Mouse (Mus musculus) forebrain, postnatal 0 days (tissue): ENCODE results near the gene Gm45208. TPM values are rescaled to one million over a fixed set of nuclear protein-coding genes. Genes with fewer than 3 reads are reported as not detected.
A peak's percentile ranks its signal among the peaks of the same experiment; 100 is the strongest.

Experiments used
- ATAC-seq: fragments of 200-750 bp; cut with Nextera tagmentation; 2 replicates; pipeline ENCODE4 v1.8.0; 2017; ENCODE audit warnings: mild to moderate bottlenecking, moderate library complexity
- DNase-seq: peaks from one replicate; pipeline ENCODE4 v3.0.0-alpha.2; 2015
- H3K27ac ChIP-seq: fragments of 300-500 bp; sonication (generic); 2 replicates; pipeline ENCODE4 v1.5.1; 2014; ENCODE audit warnings: low read depth, mild to moderate bottlenecking, antibody characterized with exemption, low read length, moderate library complexity, mixed read lengths
- H3K27me3 ChIP-seq: fragments of 300-500 bp; sonication (generic); 2 replicates; pipeline ENCODE4 v1.6.1; 2014; ENCODE audit warnings: mild to moderate bottlenecking, low read length, mixed read lengths; ENCODE audit not compliant: insufficient read depth
- H3K36me3 ChIP-seq: fragments of 300-500 bp; sonication (generic); 2 replicates; pipeline ENCODE4 v1.6.1; 2014; ENCODE audit warnings: mild to moderate bottlenecking, moderate library complexity; ENCODE audit not compliant: insufficient read depth
- H3K4me1 ChIP-seq: fragments of 300-500 bp; sonication (generic); 2 replicates; pipeline ENCODE4 v1.6.1; 2014; ENCODE audit warnings: antibody characterized with exemption; ENCODE audit not compliant: insufficient read depth
- H3K4me2 ChIP-seq: fragments of 300-500 bp; sonication (generic); 2 replicates; pipeline ENCODE4 v1.6.1; 2014; ENCODE audit warnings: low read depth, mild to moderate bottlenecking, moderate library complexity
- H3K4me3 ChIP-seq: fragments of 300-500 bp; sonication (generic); 2 replicates; pipeline ENCODE4 v1.5.1; 2014; ENCODE audit warnings: low read depth, low read length, mixed read lengths
- H3K9ac ChIP-seq: fragments of 300-500 bp; sonication (generic); 2 replicates; pipeline ENCODE4 v1.6.1; 2014; ENCODE audit warnings: mild to moderate bottlenecking
- H3K9me3 ChIP-seq: fragments of 300-500 bp; sonication (generic); 2 replicates; pipeline ENCODE4 v1.6.1; 2016; ENCODE audit warnings: low read length
- CTCF ChIP-seq: sonication (generic); IDR thresholded peaks from 2 replicates; pipeline ENCODE4 v1.5.1; 2016; ENCODE audit warnings: antibody characterized with exemption, control low read depth, low read depth
- WGBS: fragments of 180-500 bp; shearing (Covaris S2); extraction: QIAGEN DNeasy Blood & Tissue Kit; methylation state at CpG from one replicate; pipeline ENCODE4 v1.1.7; 2014; 5-methylcytosine and 5-hydroxymethylcytosine counted together
- polyA plus RNA-seq: library from polyadenylated mRNA; unstranded; fragments of >200 nt; fragmentation: Nextera tagmentation; extraction: Ambion mirVana; gene quantifications from 2 replicates; pipeline ENCODE4 v1.2.1, GENCODE M21; 2015
- total RNA-seq: library from RNA; depleted of rRNA; stranded (reverse); fragments of >200 nt; gene quantifications from 2 replicates; pipeline ENCODE4 v1.2.3, GENCODE M21; 2014; rRNA removed

Gene Gm45208
- total and polyA plus RNA-seq, 2 experiments from 2014 or later, result 0.76 to 0.91 TPM

DNA sequence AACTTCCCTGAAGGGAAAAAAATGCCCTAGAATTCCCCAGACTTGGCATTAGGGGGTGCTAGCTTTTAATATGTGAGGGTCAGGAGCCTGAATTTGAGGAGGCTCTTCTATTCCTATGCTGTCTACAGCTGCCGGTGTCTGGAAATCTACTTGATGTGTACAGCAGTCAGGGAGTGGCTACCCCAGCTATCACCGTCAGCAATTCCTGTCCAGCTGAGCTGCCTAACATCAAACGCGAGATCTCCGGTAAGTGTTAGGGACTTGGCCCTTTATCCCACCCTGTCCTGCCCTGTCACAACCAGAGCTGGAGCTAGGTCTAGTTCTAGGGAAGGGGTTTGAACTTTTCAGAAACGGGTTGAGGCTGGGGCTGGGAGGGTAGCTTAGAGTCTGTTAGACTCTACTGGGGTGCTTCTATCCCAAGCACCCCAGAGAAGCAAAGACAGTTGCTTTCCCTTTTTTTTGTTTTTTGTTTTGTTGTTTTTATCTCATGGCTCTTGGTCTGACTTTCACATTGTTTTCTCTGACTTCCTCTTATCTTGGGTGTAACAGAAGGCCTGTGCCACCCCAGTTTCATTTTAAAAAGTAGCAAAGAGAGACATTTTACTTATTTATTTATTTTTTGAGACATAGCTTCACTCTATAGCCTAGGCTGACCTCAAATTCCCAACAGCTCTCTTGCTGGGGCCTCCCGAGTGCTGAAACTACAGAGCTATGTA lies 47.4 kb downstream of the Gm45208 start:
- Histone ChIP-seq H3K9ac (no peak overlapping the region), H3K4me3 (no peak overlapping the region), H3K27me3 (no peaks in the 10 kb centered on the region), H3K36me3 (peaks cover 3% of the 10 kb centered on the region), H3K9me3 (no peaks in the 10 kb centered on the region), H3K4me2 (no peak overlapping the region), H3K27ac (no peak overlapping the region), H3K4me1 (no peaks in the 10 kb centered on the region)
- ATAC-seq (no peak), DNase-seq (no peak)
- WGBS, result 96% methylated on average over 7 of the region's 7 CpGs
- no peak for TF ChIP-seq CTCF

- ATAC-seq (no peak), DNase-seq (no peak)
- Histone ChIP-seq H3K9ac (no peak overlapping the region), H3K4me2 (no peak overlapping the region), H3K9me3 (no peaks in the 10 kb centered on the region), H3K4me1 (no peaks in the 10 kb centered on the region), H3K27me3 (no peaks in the 10 kb centered on the region), H3K27ac (no peak overlapping the region), H3K36me3 (peaks cover 3% of the 10 kb centered on the region), H3K4me3 (no peak overlapping the region)
- TF ChIP-seq CTCF, result peak; percentile 35
- WGBS, result 60% methylated on average over 2 of the region's 2 CpGs
Measured at GRCm38 (mm10) chrX:7772766-7773165, 50.7 kb downstream of the Gm45208 start.

- Histone ChIP-seq H3K4me2 (no peak overlapping the region), H3K4me1 (no peaks in the 10 kb centered on the region), H3K9ac (no peak overlapping the region), H3K9me3 (no peaks in the 10 kb centered on the region), H3K4me3 (no peak overlapping the region), H3K27me3 (no peaks in the 10 kb centered on the region), H3K36me3 (no peaks in the 10 kb centered on the region; the same call in 1 of the 2 replicates), H3K27ac (no peak overlapping the region)
- ATAC-seq (no peak), DNase-seq (no peak)
- no peak for TF ChIP-seq CTCF
- WGBS, result 76% methylated on average over 9 of the region's 9 CpGs
Measured at GRCm38 (mm10) chrX:7775501-7776205, 53.6 kb downstream of the Gm45208 start.

DNA sequence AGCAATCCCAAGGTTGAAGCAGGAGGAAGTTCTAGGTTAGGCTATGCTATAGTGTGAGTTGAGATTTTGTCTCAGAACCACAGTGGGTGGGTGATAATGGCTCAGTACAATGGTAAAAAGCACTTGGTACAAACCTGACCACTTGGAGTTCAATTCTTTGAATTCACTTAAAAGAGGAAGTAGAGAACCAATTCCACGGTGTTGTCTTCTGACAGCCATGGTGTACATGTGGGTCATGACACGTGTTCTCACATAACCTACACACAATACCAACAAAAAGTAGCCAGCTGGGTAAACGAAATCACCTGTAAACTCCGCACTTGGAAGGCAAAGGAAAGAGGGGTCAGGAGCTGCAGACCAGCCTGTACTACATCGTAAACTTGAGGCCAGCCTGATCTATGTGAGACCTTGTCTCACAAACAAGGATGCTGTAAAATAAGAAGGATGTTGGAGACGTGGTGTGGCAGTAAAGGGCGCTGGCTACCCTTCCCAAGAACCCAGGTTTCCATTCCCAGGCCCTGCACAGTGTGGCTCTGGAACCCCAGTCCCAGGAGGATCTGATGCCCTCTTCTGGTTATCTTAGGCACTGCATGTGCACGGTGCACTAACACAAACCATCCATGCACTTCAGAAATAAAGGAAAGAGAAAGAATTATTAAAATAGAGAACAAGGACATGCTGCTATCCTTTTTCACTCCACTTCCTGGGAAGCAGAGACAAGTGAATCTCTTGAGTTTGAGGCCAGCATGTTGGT lies 54.5 kb downstream of the Gm45208 start:
- peak; percentile 69 for TF ChIP-seq CTCF
- DNase-seq, result peak; percentile 44
- no peak overlapping the region for H3K27ac ChIP-seq

GRCm38 (mm10) chrX:7778450-7779244 lies 56.6 kb downstream of the Gm45208 start:
- Histone ChIP-seq H3K4me2 (no peak overlapping the region), H3K27me3 (no peaks in the 10 kb centered on the region), H3K27ac (no peak overlapping the region), H3K4me3 (no peak overlapping the region), H3K4me1 (no peaks in the 10 kb centered on the region), H3K9ac (no peak overlapping the region), H3K9me3 (no peaks in the 10 kb centered on the region), H3K36me3 (no peaks in the 10 kb centered on the region)
- TF ChIP-seq CTCF, result no peak
- no peak for ATAC-seq
- DNase-seq, result no peak
- whole genome bisulfite sequencing, result 72% methylated on average over 7 of the region's 7 CpGs

More for the DNA sequence above, 54.5 kb downstream of the Gm45208 start:
- Histone ChIP-seq H3K4me3 (no peak overlapping the region), H3K4me1 (no peaks in the 10 kb centered on the region), H3K9ac (no peak overlapping the region), H3K36me3 (no peaks in the 10 kb centered on the region), H3K4me2 (no peak overlapping the region), H3K27me3 (no peaks in the 10 kb centered on the region), H3K9me3 (no peaks in the 10 kb centered on the region)
- 48% methylated on average over 8 of the region's 8 CpGs for WGBS
- ATAC-seq, result peak; percentile 84

GRCm38 (mm10) chrX:7779294-7779693 lies 57.2 kb downstream of the Gm45208 start:
- 27% methylated on average over 3 of the region's 3 CpGs for WGBS
- H3K9me3 ChIP-seq, result no peaks in the 10 kb centered on the region
- no peaks in the 10 kb centered on the region for H3K4me1 ChIP-seq
- H3K4me3 ChIP-seq, result no peak overlapping the region
- H3K27ac ChIP-seq, result no peak overlapping the region
- TF ChIP-seq CTCF, result no peak
- no peak for ATAC-seq
- no peaks in the 10 kb centered on the region for H3K27me3 ChIP-seq
- no peak overlapping the region for H3K9ac ChIP-seq
- no peaks in the 10 kb centered on the region for H3K36me3 ChIP-seq
- no peak overlapping the region for H3K4me2 ChIP-seq
- no peak for DNase-seq

Other genes starting within 250 kb of the Gm45208 start
- 0.23 TPM in 1 of 2 replicates, not detected in the other for gene Foxp3, start 148.6 kb upstream of the Gm45208 start, total RNA-seq
- 0.11 and 0.23 TPM in 2 replicates for gene Foxp3, start 148.6 kb upstream of the Gm45208 start, polyA plus RNA-seq
- gene Ppp1r3f, start 148.0 kb upstream of the Gm45208 start, total RNA-seq, result 15.5 and 23.7 TPM in 2 replicates
- 4.6 and 7.3 TPM in 2 replicates for gene Ppp1r3f, start 148.0 kb upstream of the Gm45208 start, polyA plus RNA-seq
- gene Ccdc22, start 116.7 kb upstream of the Gm45208 start, total RNA-seq, result 36.4 and 36.7 TPM in 2 replicates
- 25.8 and 27.5 TPM in 2 replicates for gene Ccdc22, start 116.7 kb upstream of the Gm45208 start, polyA plus RNA-seq
- gene Cacna1f, start 115.2 kb upstream of the Gm45208 start, total RNA-seq, result 0.10 and 0.23 TPM in 2 replicates
- 0.06 and 0.10 TPM in 2 replicates for gene Cacna1f, start 115.2 kb upstream of the Gm45208 start, polyA plus RNA-seq
- 321 and 330 TPM in 2 replicates for gene Syp, start 83.8 kb upstream of the Gm45208 start, total RNA-seq
- 190 and 242 TPM in 2 replicates for gene Syp, start 83.8 kb upstream of the Gm45208 start, polyA plus RNA-seq
- gene Prickle3, start 65.0 kb upstream of the Gm45208 start, total RNA-seq, result 1.2 TPM in 2 replicates
- 1.0 and 1.5 TPM in 2 replicates for gene Prickle3, start 65.0 kb upstream of the Gm45208 start, polyA plus RNA-seq
- gene Plp2, start 50.9 kb upstream of the Gm45208 start, total RNA-seq, result 15.7 and 24.3 TPM in 2 replicates
- 37.3 and 38.3 TPM in 2 replicates for gene Plp2, start 50.9 kb upstream of the Gm45208 start, polyA plus RNA-seq
- 0.15 TPM in 1 of 2 replicates, not detected in the other for gene Magix, start 41.0 kb upstream of the Gm45208 start, total RNA-seq
- 0.21 and 0.22 TPM in 2 replicates for gene Magix, start 41.0 kb upstream of the Gm45208 start, polyA plus RNA-seq
- 15.9 and 21.0 TPM in 2 replicates for gene Gpkow, start 25.1 kb upstream of the Gm45208 start, total RNA-seq
- gene Gpkow, start 25.1 kb upstream of the Gm45208 start, polyA plus RNA-seq, result 36.4 and 41.2 TPM in 2 replicates
- 29.0 and 32.2 TPM in 2 replicates for gene Wdr45, start 7.9 kb upstream of the Gm45208 start, total RNA-seq
- 30.8 and 31.5 TPM in 2 replicates for gene Wdr45, start 7.9 kb upstream of the Gm45208 start, polyA plus RNA-seq
- gene Praf2, start 6.2 kb downstream of the Gm45208 start, total RNA-seq, result 87.2 and 89.6 TPM in 2 replicates
- 139 TPM in 2 replicates for gene Praf2, start 6.2 kb downstream of the Gm45208 start, polyA plus RNA-seq
- 149 and 202 TPM in 2 replicates for gene Ccdc120, start 28.7 kb downstream of the Gm45208 start, total RNA-seq
- 59.3 and 66.3 TPM in 2 replicates for gene Ccdc120, start 28.7 kb downstream of the Gm45208 start, polyA plus RNA-seq
- gene Tfe3, start 40.3 kb downstream of the Gm45208 start, total RNA-seq, result 12.8 and 20.4 TPM in 2 replicates
- gene Tfe3, start 40.3 kb downstream of the Gm45208 start, polyA plus RNA-seq, result 17.3 and 20.1 TPM in 2 replicates
- gene Gripap1, start 67.5 kb downstream of the Gm45208 start, total RNA-seq, result 40.7 and 41.5 TPM in 2 replicates
- 46.0 and 62.4 TPM in 2 replicates for gene Gripap1, start 67.5 kb downstream of the Gm45208 start, polyA plus RNA-seq
- gene Kcnd1, start 100.0 kb downstream of the Gm45208 start, total RNA-seq, result 2.2 and 2.6 TPM in 2 replicates
- 4.1 and 4.8 TPM in 2 replicates for gene Kcnd1, start 100.0 kb downstream of the Gm45208 start, polyA plus RNA-seq
- gene Otud5, start 119.1 kb downstream of the Gm45208 start, total RNA-seq, result 73.7 and 76.8 TPM in 2 replicates
- gene Otud5, start 119.1 kb downstream of the Gm45208 start, polyA plus RNA-seq, result 39.6 and 40.3 TPM in 2 replicates
- 12.2 and 13.4 TPM in 2 replicates for gene Pim2, start 156.0 kb downstream of the Gm45208 start, total RNA-seq
- gene Pim2, start 156.0 kb downstream of the Gm45208 start, polyA plus RNA-seq, result 20.3 and 21.8 TPM in 2 replicates
- 36.3 and 39.1 TPM in 2 replicates for gene Slc35a2, start 161.8 kb downstream of the Gm45208 start, total RNA-seq
- 34.5 and 40.6 TPM in 2 replicates for gene Slc35a2, start 161.8 kb downstream of the Gm45208 start, polyA plus RNA-seq
- gene Pqbp1, start 177.0 kb downstream of the Gm45208 start, total RNA-seq, result 125 and 143 TPM in 2 replicates
- gene Pqbp1, start 177.0 kb downstream of the Gm45208 start, polyA plus RNA-seq, result 226 and 229 TPM in 2 replicates
- 39.6 and 42.9 TPM in 2 replicates for gene Timm17b, start 177.1 kb downstream of the Gm45208 start, total RNA-seq
- gene Timm17b, start 177.1 kb downstream of the Gm45208 start, polyA plus RNA-seq, result 129 and 151 TPM in 2 replicates
- not detected in 2 replicates for gene Gm10491, start 185.6 kb downstream of the Gm45208 start, total RNA-seq
- not detected in 2 replicates for gene Gm10491, start 185.6 kb downstream of the Gm45208 start, polyA plus RNA-seq
- 1.2 TPM in 1 of 2 replicates, not detected in the other for gene Gm10490, start 187.3 kb downstream of the Gm45208 start, total RNA-seq
- gene Gm10490, start 187.3 kb downstream of the Gm45208 start, polyA plus RNA-seq, result not detected in 2 replicates
- 69.6 and 85.4 TPM in 2 replicates for gene Pcsk1n, start 197.6 kb downstream of the Gm45208 start, total RNA-seq
- gene Pcsk1n, start 197.6 kb downstream of the Gm45208 start, polyA plus RNA-seq, result 344 and 434 TPM in 2 replicates
- not detected in 2 replicates for gene Eras, start 206.4 kb downstream of the Gm45208 start, total RNA-seq
- not detected in 2 replicates for gene Eras, start 206.4 kb downstream of the Gm45208 start, polyA plus RNA-seq
- 62.3 and 87.3 TPM in 2 replicates for gene Hdac6, start 225.6 kb downstream of the Gm45208 start, total RNA-seq
- gene Hdac6, start 225.6 kb downstream of the Gm45208 start, polyA plus RNA-seq, result 42.3 and 51.8 TPM in 2 replicates